Mouse (Mus musculus) intestine, embryonic 15.5 days (tissue): ENCODE results near the gene Tm4sf1. TPM values are rescaled to one million over a fixed set of nuclear protein-coding genes. Genes with fewer than 3 reads are reported as not detected.
A peak's percentile ranks its signal among the peaks of the same experiment; 100 is the strongest.

ENCODE experiments used
- ATAC-seq: fragments of 200-750 bp; cut with Nextera tagmentation; 2 replicates; pipeline ENCODE4 v1.8.0; 2017; ENCODE audit warnings: moderate TSS enrichment, moderate library complexity
- H3K27ac ChIP-seq: fragments of 300-500 bp; sonication (generic); 2 replicates; pipeline ENCODE4 v1.5.1; 2015; ENCODE audit warnings: mild to moderate bottlenecking, inconsistent platforms
- H3K27me3 ChIP-seq: fragments of 300-500 bp; sonication (generic); replicated peaks from 2 replicates; pipeline ENCODE4 v1.6.1; 2015; ENCODE audit warnings: inconsistent platforms
- H3K36me3 ChIP-seq: fragments of 300-500 bp; sonication (generic); 2 replicates; pipeline ENCODE4 v1.6.1; 2015; ENCODE audit warnings: inconsistent platforms
- H3K4me1 ChIP-seq: fragments of 300-500 bp; sonication (generic); replicated peaks from 2 replicates; pipeline ENCODE4 v1.6.1; 2015; ENCODE audit warnings: inconsistent platforms
- H3K4me2 ChIP-seq: fragments of 300-500 bp; sonication (generic); replicated peaks from 2 replicates; pipeline ENCODE4 v1.6.1; 2015; ENCODE audit warnings: mild to moderate bottlenecking, inconsistent platforms
- H3K4me3 ChIP-seq: fragments of 300-500 bp; sonication (generic); replicated peaks from 2 replicates; pipeline ENCODE4 v1.5.1; 2015; ENCODE audit warnings: inconsistent platforms
- H3K9ac ChIP-seq: fragments of 300-500 bp; sonication (generic); 2 replicates; pipeline ENCODE4 v1.6.1; 2015; ENCODE audit warnings: inconsistent platforms
- H3K9me3 ChIP-seq: fragments of 300-500 bp; sonication (generic); 2 replicates; pipeline ENCODE4 v1.6.1; 2016; ENCODE audit warnings: inconsistent platforms
- WGBS: fragments of 180-500 bp; shearing (Covaris S2); methylation state at CpG from one replicate; pipeline ENCODE4 v1.1.7; 2015; 5-methylcytosine and 5-hydroxymethylcytosine counted together
- polyA plus RNA-seq: library from polyadenylated mRNA; unstranded; fragments of >200 nt; fragmentation: Nextera tagmentation; extraction: Ambion mirVana; gene quantifications from 2 replicates; pipeline ENCODE4 v1.2.1, GENCODE M21; 2015

Gene Tm4sf1
- polyA plus RNA-seq, 1 experiment from 2014 or later = 72.9 TPM

DNA sequence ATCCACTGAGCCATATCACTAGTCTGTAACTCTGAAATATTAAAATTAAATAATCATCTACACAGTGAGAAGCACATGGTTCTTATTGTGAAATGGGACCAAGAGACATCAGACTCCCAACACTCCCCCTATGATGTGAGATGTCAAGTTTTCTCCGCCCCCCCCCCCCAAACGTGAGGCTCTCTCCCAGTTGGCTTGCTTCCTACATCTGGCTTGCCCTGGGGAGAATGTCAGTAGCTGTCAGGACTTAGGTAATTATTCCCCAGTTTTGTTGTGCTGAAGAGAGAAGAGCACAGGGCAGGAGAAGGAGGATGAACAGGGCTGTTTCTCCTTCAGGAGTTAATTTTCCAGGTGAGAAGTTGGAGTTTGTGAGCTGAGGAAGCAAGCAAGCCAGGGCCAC lies 1.1 kb upstream of the Tm4sf1 start:
- H3K36me3 ChIP-seq = no peaks in the 10 kb centered on the region
- H3K27me3 ChIP-seq = no peaks in the 10 kb centered on the region
- H3K4me3 ChIP-seq = no peak overlapping the region
- H3K4me2 ChIP-seq = no peak overlapping the region
- WGBS = 54% methylated on average over 2 of the region's 2 CpGs
- H3K9ac ChIP-seq = no peak overlapping the region
- ATAC-seq = no peak
- no peaks in the 10 kb centered on the region for H3K9me3 ChIP-seq
- no peaks in the 10 kb centered on the region for H3K4me1 ChIP-seq
- H3K27ac ChIP-seq = no peak overlapping the region

DNA sequence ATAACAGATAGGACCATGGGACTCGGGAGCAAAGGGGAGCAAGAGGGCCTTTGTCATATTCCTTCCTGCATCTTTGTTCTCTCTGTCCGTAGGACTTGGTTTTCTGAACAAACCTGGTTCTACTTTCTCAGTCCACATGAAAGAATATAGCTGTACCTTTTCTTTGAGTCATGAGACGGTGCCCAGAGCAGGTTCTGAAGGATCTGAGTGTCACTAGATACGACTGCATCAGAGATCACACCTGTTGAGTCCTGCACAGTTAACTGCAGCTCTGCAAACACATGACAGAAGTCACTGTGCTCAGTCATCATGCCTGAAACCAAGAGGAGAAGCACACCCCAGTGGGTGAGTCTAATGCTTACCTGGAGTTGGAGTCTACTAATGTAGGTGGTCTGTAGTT lies 422 bp downstream of the Tm4sf1 start:
- Histone ChIP-seq H3K9me3 (no peaks in the 10 kb centered on the region), H3K27me3 (no peaks in the 10 kb centered on the region), H3K9ac (no peak overlapping the region), H3K4me1 (no peaks in the 10 kb centered on the region), H3K27ac (no peak overlapping the region), H3K4me2 (no peak overlapping the region), H3K4me3 (no peak overlapping the region), H3K36me3 (no peaks in the 10 kb centered on the region)
- no peak for ATAC-seq
- 79% methylated on average over 4 of the region's 4 CpGs for WGBS

DNA sequence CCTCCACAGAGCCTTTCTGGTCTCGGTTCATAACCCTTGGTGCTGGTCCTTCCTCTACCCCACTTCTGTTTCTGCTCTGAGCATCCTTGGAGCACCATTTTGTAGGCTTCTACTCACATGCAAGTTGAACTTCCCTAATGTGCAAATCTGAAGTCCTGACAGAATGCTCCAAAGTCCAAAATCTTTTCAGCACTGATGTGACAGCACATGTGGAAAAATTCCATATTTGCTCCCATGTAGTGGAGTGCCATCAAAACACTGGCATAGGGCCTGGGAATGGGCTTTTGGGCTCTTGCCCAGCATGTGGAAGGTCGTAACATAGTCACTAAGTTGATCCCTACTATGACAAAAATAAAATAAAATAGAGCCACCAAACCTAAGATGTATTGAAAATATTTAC lies 3.8 kb downstream of the Tm4sf1 start:
- no peaks in the 10 kb centered on the region for H3K9me3 ChIP-seq
- H3K4me1 ChIP-seq = peaks cover 11% of the 10 kb centered on the region; the same call in 1 of the 2 replicates
- H3K36me3 ChIP-seq = no peaks in the 10 kb centered on the region
- no peaks in the 10 kb centered on the region for H3K27me3 ChIP-seq
- 84% methylated on average over 2 of the region's 2 CpGs for WGBS
- no peak for ATAC-seq
- no peak overlapping the region for H3K9ac ChIP-seq
- H3K27ac ChIP-seq = no peak overlapping the region
- H3K4me3 ChIP-seq = no peak overlapping the region
- H3K4me2 ChIP-seq = no peak overlapping the region

DNA sequence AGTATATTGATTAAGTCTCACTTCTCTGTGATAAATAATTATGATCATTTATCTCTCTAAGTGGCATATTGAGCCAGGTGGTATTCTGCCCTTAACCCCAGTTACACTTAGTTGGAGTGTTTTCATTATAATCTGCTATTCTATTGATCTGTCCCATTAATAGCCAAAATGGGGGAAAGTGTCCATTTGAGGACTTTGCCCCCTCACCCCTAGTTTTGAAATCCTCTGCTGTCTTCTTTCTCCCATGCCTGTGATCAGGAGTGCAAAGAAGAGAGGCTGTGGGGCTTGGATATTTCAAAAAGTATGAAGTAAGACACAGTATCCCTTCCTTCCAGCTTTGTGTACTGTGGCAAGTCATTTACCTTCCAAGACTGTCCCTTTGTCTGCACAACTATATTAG lies 5.2 kb downstream of the Tm4sf1 start:
- Histone ChIP-seq H3K27me3 (no peaks in the 10 kb centered on the region), H3K9ac (no peak overlapping the region), H3K9me3 (no peaks in the 10 kb centered on the region), H3K36me3 (no peaks in the 10 kb centered on the region), H3K4me3 (no peak overlapping the region), H3K4me2 (no peak overlapping the region), H3K4me1 (peaks cover 11% of the 10 kb centered on the region; the same call in 1 of the 2 replicates), H3K27ac (no peak overlapping the region)
- ATAC-seq = no peak

DNA sequence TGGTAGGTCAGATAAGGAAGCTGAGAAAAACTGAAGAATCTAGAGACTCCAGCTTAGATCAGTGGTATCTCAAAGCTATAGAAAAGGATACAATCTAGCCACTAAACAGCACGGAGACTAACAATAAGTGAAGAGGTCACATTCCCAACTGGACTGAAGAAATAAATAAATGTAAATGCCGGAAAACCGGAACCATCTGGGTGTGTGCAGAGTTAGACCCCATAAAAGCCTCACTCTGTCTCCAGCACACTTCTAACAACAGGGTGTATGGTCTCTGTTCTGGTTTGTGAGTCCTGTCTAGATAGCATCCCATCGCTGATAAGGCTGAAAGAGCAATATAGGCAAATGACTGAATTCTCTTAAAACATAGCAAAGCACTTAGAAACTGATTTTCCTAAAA lies 6.2 kb downstream of the Tm4sf1 start:
- H3K4me1 ChIP-seq = peaks cover 11% of the 10 kb centered on the region; the same call in 1 of the 2 replicates
- 63% methylated on average over 4 of the region's 4 CpGs for WGBS
- no peaks in the 10 kb centered on the region for H3K36me3 ChIP-seq
- H3K9ac ChIP-seq = no peak overlapping the region
- H3K4me2 ChIP-seq = no peak overlapping the region
- H3K27me3 ChIP-seq = no peaks in the 10 kb centered on the region
- peak overlapping the region; percentile 23; the same call in 1 of the 2 replicates for H3K27ac ChIP-seq
- no peak for ATAC-seq
- no peaks in the 10 kb centered on the region for H3K9me3 ChIP-seq
- no peak overlapping the region for H3K4me3 ChIP-seq

DNA sequence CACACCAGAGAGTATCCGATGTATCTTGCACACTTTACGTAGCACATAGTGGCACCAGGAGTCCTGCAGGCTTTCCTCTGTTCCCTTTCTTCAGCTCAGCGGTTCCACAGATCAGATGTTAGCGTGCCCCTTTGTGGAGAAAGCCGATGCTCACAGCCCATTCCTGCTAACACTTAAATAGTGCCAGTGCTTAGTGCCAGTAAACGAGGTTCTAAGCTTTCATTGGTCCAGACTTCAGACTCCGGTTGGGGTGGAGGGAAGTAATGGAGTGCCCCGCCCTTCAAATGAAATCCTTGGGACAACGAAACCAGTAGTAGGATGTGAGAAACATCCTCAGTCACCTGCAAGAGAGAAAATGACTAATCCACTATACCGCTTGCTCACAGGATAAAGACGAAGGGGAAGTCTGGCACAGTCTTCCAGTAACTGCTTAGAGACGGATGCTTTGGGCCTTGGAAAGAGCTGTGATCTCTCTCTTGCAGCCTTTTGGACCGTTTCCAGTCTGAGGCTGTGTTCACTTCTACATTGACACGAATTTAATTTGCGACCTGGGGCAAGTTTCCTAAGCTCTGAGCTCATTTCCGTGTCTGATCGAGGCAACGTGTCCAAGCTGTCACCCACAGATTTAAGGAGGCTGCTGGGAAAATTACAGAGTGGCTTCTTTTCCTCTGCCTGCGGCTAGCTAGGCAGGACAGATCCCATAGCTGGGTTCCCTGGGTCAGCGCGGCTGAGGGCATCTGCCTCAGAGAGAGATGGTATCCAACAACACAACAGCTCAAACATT lies 6.9 kb downstream of the Tm4sf1 start:
- peak; percentile 67 for ATAC-seq
- peak overlapping the region; percentile 23 for H3K27ac ChIP-seq
- no peaks in the 10 kb centered on the region for H3K36me3 ChIP-seq
- no peaks in the 10 kb centered on the region for H3K27me3 ChIP-seq
- 57% methylated on average over 21 of the region's 21 CpGs for WGBS
- 0 out of 2 replicates have a peak overlapping the region, but pooled peaks have one; percentile 15 for H3K4me3 ChIP-seq
- peak overlapping the region; percentile 14; the same call in 1 of the 2 replicates for H3K4me2 ChIP-seq
- no peak overlapping the region for H3K9ac ChIP-seq
- H3K4me1 ChIP-seq = peaks cover 11% of the 10 kb centered on the region; the same call in 1 of the 2 replicates
- H3K9me3 ChIP-seq = no peaks in the 10 kb centered on the region

DNA sequence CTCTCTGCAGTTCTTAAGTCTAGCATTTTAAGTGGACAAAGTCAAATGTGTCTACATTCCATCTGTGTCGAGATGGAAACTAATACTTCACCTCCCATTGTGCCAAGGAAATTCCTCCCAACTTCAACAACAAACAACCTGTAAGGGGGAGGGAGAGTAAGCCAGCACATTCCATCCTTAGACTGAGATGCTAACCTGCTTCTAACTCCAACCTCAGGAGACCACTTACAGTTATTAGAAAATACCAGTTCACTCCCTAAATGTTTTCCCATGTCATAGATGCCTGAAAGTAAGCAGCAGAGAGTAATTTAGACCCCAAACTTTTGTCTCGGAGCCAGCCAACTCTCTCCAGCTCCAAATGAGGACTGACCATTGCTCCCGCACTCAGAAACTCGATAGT lies 7.9 kb downstream of the Tm4sf1 start:
- no peak overlapping the region for H3K9ac ChIP-seq
- ATAC-seq = no peak
- H3K36me3 ChIP-seq = no peaks in the 10 kb centered on the region
- 0 out of 2 replicates have a peak overlapping the region, but pooled peaks have one; percentile 14 for H3K4me2 ChIP-seq
- H3K27ac ChIP-seq = peak overlapping the region; percentile 23; the same call in 1 of the 2 replicates
- H3K4me3 ChIP-seq = no peak overlapping the region
- WGBS = 55% methylated on average over 4 of the region's 4 CpGs
- H3K4me1 ChIP-seq = peaks cover 11% of the 10 kb centered on the region; the same call in 1 of the 2 replicates
- no peaks in the 10 kb centered on the region for H3K27me3 ChIP-seq
- H3K9me3 ChIP-seq = no peaks in the 10 kb centered on the region

DNA sequence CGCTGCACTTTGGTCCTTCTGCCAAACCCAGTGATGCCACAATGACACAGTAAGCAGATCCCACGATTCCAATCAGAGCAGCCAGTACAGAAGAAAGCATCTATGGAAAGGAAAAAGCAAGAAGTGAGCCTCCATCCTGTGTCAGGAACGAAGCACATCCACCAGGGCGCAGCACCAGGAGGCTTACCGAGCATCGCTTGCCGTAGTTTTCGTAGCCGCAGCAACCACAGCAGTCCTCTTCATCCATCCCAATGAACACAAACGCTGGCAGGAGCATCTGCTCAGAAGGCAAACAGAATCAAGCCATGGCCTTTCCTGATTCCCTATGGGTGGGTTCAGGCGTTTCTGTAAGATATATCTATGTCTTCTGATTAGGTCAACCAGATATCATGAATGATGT lies 9.0 kb downstream of the Tm4sf1 start:
- 74% methylated on average over 11 of the region's 11 CpGs for WGBS
- ATAC-seq = no peak
- H3K4me3 ChIP-seq = no peak overlapping the region

DNA sequence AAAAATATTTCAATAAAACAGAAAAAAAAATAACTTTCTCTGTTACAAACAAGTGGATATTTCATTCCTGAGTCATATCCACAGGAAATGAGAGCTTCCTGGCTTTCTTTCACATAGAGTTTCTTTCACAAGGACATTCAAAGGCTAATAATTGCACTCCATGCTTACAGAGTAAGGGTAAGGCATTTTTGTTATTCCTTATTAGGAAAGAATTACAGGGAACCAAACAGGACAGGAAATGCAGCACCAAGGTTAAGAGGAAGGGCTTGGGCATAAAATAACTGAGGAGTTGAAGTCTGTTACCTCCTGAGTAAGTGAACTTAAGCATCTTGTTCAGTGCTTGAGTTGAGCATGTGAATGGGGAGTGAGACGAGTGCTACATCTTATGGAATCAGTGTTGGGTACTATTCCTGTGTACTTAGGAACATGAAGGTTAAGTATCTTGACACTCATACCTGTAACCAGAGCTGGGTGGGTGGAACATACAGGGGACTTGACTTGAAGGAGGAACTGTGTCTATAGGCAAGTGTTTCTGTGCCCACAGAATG lies 12.8 kb downstream of the Tm4sf1 start:
- 74% methylated on average over 1 of the region's 1 CpGs for WGBS
- H3K4me1 ChIP-seq = peaks cover 5% of the 10 kb centered on the region; the same call in 1 of the 2 replicates
- H3K9ac ChIP-seq = no peak overlapping the region
- no peak overlapping the region for H3K27ac ChIP-seq
- no peaks in the 10 kb centered on the region for H3K36me3 ChIP-seq
- no peak overlapping the region for H3K4me2 ChIP-seq
- ATAC-seq = no peak
- no peaks in the 10 kb centered on the region for H3K9me3 ChIP-seq
- no peaks in the 10 kb centered on the region for H3K27me3 ChIP-seq
- H3K4me3 ChIP-seq = no peak overlapping the region

More for the DNA sequence above, 9.0 kb downstream of the Tm4sf1 start:
- H3K27me3 ChIP-seq = no peaks in the 10 kb centered on the region
- H3K9me3 ChIP-seq = no peaks in the 10 kb centered on the region
- no peak overlapping the region for H3K4me2 ChIP-seq
- no peaks in the 10 kb centered on the region for H3K36me3 ChIP-seq
- H3K27ac ChIP-seq = no peak overlapping the region
- H3K9ac ChIP-seq = no peak overlapping the region
- peaks cover 15% of the 10 kb centered on the region; the same call in 1 of the 2 replicates for H3K4me1 ChIP-seq

DNA sequence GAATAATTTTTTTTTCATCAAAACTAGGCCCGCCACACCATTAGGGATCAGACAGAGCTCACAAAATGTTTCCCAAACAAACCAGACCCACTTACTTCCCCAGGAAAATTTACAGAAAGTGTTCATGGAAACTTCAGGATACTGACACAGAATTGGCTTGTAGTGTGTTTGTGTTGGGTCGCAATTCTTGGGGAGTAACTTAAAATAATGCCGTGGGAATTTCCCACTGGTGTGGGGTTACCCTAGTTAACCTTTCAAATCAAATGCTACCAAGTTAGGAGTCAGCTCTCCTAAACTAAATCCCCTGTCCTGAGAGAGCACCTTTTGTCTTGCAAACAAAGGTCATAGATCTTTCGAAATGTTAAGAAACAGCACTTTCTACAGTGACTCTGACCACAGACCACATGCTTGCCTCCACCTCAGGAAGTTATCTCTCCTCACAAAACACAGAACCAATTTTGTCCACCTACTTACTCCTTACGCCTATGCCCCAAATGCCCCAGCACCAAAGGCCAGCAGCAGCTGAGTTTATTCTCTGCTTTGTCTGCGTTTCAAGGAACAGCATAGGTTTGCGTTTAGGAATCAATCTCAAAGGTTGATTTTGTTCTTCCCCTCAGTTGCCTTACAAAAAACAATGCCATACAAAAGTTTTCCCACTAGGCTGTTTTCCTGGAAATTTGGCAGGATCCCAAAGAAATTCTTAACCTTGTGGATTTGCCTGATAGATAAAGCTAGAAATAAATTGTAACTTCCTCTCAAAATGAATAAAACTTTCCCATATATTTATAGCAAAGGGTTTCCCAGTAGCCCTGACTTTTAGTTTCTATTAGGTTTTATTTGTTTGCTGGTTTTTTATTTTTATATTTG lies 13.7 kb downstream of the Tm4sf1 start:
- no peak for ATAC-seq
- Histone ChIP-seq H3K27me3 (no peaks in the 10 kb centered on the region), H3K9me3 (no peaks in the 10 kb centered on the region), H3K27ac (peak overlapping the region; percentile 44; the same call in 1 of the 2 replicates), H3K36me3 (no peaks in the 10 kb centered on the region), H3K4me3 (no peak overlapping the region), H3K4me1 (peaks cover 5% of the 10 kb centered on the region; the same call in 1 of the 2 replicates), H3K9ac (no peak overlapping the region), H3K4me2 (no peak overlapping the region)
- 46% methylated on average over 7 of the region's 7 CpGs for WGBS

DNA sequence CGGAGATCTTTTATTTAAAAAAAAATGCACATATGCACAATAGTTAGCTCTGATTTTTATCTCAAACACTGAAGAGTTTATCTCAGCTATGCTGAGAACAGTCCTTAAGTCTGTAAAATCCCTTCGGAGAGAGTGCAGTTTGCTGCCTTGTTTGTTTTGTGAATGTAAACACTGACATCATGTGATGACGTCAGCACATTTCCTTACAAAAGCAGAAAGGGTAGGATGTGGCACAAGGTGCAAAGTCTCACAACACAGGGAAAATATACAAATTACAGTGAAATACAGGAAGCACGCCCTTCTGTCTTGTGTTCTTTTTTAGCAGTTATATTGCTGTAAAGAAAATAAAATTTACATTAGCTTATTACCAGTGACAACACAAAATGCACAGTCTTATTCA lies 14.3 kb downstream of the Tm4sf1 start:
- Histone ChIP-seq H3K9me3 (no peaks in the 10 kb centered on the region), H3K27me3 (no peaks in the 10 kb centered on the region), H3K4me1 (peaks cover 5% of the 10 kb centered on the region; the same call in 1 of the 2 replicates), H3K9ac (no peak overlapping the region), H3K4me2 (no peak overlapping the region), H3K36me3 (no peaks in the 10 kb centered on the region), H3K4me3 (no peak overlapping the region), H3K27ac (no peak overlapping the region)
- WGBS = 33% methylated on average over 4 of the region's 4 CpGs
- ATAC-seq = 0 out of 2 replicates have a peak, but pooled peaks have one; percentile 31

DNA sequence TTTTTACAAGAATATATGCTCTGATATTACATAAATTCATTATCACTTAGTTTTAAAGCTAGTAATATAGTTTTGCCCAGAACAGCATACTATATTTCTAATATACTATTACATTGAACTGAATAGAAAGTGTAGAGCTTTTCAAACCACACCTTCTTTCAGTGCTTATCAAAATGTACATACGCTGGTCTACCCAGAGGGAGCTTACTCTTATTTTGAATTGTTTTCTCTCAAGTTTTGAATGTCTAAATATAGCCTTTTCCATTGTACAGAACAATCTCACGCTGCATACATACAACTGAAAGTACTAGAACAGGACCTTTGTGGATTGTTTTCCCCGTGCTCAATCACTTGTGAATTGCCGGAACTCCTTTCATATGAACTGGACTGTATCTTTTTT lies 23.6 kb downstream of the Tm4sf1 start:
- no peak for ATAC-seq
- H3K27me3 ChIP-seq = no peaks in the 10 kb centered on the region
- no peak overlapping the region for H3K4me3 ChIP-seq
- H3K4me2 ChIP-seq = no peak overlapping the region
- no peaks in the 10 kb centered on the region for H3K4me1 ChIP-seq
- no peaks in the 10 kb centered on the region for H3K9me3 ChIP-seq
- WGBS = 87% methylated on average over 4 of the region's 4 CpGs
- no peak overlapping the region for H3K9ac ChIP-seq
- H3K27ac ChIP-seq = no peak overlapping the region
- no peaks in the 10 kb centered on the region for H3K36me3 ChIP-seq
